Mouse (Mus musculus): Measurements from ENCODE around the gene Cabp2.

- TF ChIP-seq CTCF (IDR thresholded peaks at IDR 0.05; ENCODE audit: low read depth, low read length), result no peak
- TF ChIP-seq POLR2A (IDR thresholded peaks at IDR 0.05; ENCODE audit: borderline replicate concordance, low read depth, low read length), result no peak
Observed at GRCm38 (mm10) chr19:4096642-4097440, 15.5 kb downstream of the Cabp2 start, which contains the start of gene Cdk2ap2.
